Mouse (Mus musculus) hindbrain, postnatal 0 days (tissue): Measurements from ENCODE around the gene Rtn2. TPM values are rescaled to one million over a fixed set of nuclear protein-coding genes. Genes with fewer than 3 reads are reported as not detected.

ENCODE experiments used
- ATAC-seq: fragments of 200-750 bp; cut with Nextera tagmentation; 2 replicates; pipeline ENCODE4 v1.8.0; 2017; ENCODE audit warnings: mild to moderate bottlenecking, moderate TSS enrichment, moderate library complexity
- DNase-seq: peaks from one replicate; pipeline ENCODE4 v3.0.0-alpha.2; 2015; ENCODE audit warnings: low spot score
- H3K27ac ChIP-seq: fragments of 300-500 bp; sonication (generic); 2 replicates; pipeline ENCODE4 v1.5.1; 2014; ENCODE audit warnings: mild to moderate bottlenecking
- H3K27me3 ChIP-seq: fragments of 300-500 bp; sonication (generic); 2 replicates; pipeline ENCODE4 v1.6.1; 2014; ENCODE audit warnings: low read length, mixed read lengths; ENCODE audit not compliant: insufficient read depth
- H3K36me3 ChIP-seq: fragments of 300-500 bp; sonication (generic); 2 replicates; pipeline ENCODE4 v1.6.1; 2014; ENCODE audit warnings: low read length, mixed read lengths; ENCODE audit not compliant: insufficient read depth
- H3K4me1 ChIP-seq: fragments of 300-500 bp; sonication (generic); 2 replicates; pipeline ENCODE4 v1.6.1; 2014; ENCODE audit warnings: antibody characterized with exemption, low read length, mixed read lengths; ENCODE audit not compliant: insufficient read depth
- H3K4me2 ChIP-seq: fragments of 300-500 bp; sonication (generic); 2 replicates; pipeline ENCODE4 v1.6.1; 2014; ENCODE audit warnings: low read depth, mild to moderate bottlenecking, low read length, moderate library complexity, mixed read lengths
- H3K4me3 ChIP-seq: fragments of 300-500 bp; sonication (generic); 2 replicates; pipeline ENCODE4 v1.5.1; 2014; ENCODE audit warnings: low read length
- H3K9ac ChIP-seq: fragments of 300-500 bp; sonication (generic); replicated peaks from 2 replicates; pipeline ENCODE4 v1.6.1; 2014; ENCODE audit warnings: mild to moderate bottlenecking, low read length, moderate library complexity, mixed read lengths
- H3K9me3 ChIP-seq: fragments of 300-500 bp; sonication (generic); 2 replicates; pipeline ENCODE4 v1.6.1; 2016; ENCODE audit warnings: low read length, mixed read lengths
- CTCF ChIP-seq: IDR thresholded peaks from 2 replicates; pipeline ENCODE4 v1.5.1; 2016; ENCODE audit warnings: antibody characterized with exemption, control low read depth, low read depth
- WGBS: fragments of 180-500 bp; shearing (Covaris S2); extraction: QIAGEN DNeasy Blood & Tissue Kit; methylation state at CpG from one replicate; pipeline ENCODE4 v1.1.7; 2014; 5-methylcytosine and 5-hydroxymethylcytosine counted together
- polyA plus RNA-seq: library from polyadenylated mRNA; unstranded; fragments of >200 nt; fragmentation: Nextera tagmentation; extraction: Ambion mirVana; gene quantifications from 2 replicates; pipeline ENCODE4 v1.2.1, GENCODE M21; 2015
- total RNA-seq: library from RNA; depleted of rRNA; stranded (reverse); fragments of >200 nt; gene quantifications from 2 replicates; pipeline ENCODE4 v1.2.3, GENCODE M21; 2014

Gene Rtn2
- total and polyA plus RNA-seq, 2 experiments from 2014 or later: 101 to 151 TPM

DNA sequence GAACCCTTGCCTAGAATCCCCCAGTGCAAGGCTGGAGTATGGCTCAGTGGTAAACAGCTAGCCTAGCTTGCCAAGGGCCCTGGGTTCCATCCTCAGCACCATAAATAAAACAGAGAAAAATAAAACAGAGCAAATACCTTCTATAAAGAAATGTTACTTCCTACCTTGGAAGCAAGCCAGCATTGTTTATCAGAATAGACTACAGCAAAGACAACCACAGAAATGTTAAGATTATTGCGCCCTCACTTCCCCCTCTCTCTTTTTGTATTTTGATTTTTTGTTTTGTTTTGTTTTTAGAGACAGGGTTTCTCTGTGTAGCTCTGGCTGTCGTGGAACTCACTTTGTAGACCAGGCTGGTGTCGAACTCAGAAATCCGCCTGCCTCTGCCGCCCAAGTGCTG is 15.4 kb downstream of the Rtn2 start:
- no peak overlapping the region for H3K27ac ChIP-seq
- H3K4me3 ChIP-seq: no peak overlapping the region
- H3K36me3 ChIP-seq: peaks cover 14% of the 10 kb centered on the region; the same call in 1 of the 2 replicates
- no peak overlapping the region for H3K9ac ChIP-seq
- no peak for ATAC-seq
- no peaks in the 10 kb centered on the region for H3K27me3 ChIP-seq
- H3K4me1 ChIP-seq: no peaks in the 10 kb centered on the region
- WGBS: 87% methylated on average over 5 of the region's 5 CpGs
- H3K4me2 ChIP-seq: no peak overlapping the region
- TF ChIP-seq CTCF: no peak
- DNase-seq: no peak
- no peaks in the 10 kb centered on the region for H3K9me3 ChIP-seq

DNA sequence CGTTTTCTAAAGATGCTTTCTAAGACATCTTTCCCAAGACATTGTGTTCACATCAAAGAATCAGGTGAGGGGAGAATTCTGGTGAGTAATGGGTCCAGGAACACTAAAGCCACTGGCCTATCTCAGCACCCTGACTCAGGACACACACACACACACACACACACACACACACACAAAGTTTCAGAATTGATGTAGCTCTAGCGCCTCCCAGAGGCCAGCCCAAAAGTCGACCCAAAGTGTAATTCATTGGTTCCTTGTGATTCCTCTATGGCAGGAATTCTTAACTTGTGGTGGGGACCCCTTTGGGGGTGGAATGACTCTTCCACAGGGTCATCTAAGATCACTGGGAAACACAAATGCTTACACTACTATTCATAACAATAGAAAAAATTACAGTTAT is 16.8 kb downstream of the Rtn2 start:
- DNase-seq (peak; percentile 85), ATAC-seq (no peak)
- Histone ChIP-seq H3K9ac (no peak overlapping the region), H3K4me1 (no peaks in the 10 kb centered on the region), H3K27ac (no peak overlapping the region), H3K27me3 (0 out of 2 replicates have a peak, but pooled peaks cover 4% of the 10 kb centered on the region), H3K4me2 (no peak overlapping the region), H3K4me3 (no peak overlapping the region), H3K9me3 (no peaks in the 10 kb centered on the region), H3K36me3 (peaks cover 6% of the 10 kb centered on the region; the same call in 1 of the 2 replicates)
- TF ChIP-seq CTCF: peak; percentile 83
- 18% methylated on average over 3 of the region's 3 CpGs for WGBS

DNA sequence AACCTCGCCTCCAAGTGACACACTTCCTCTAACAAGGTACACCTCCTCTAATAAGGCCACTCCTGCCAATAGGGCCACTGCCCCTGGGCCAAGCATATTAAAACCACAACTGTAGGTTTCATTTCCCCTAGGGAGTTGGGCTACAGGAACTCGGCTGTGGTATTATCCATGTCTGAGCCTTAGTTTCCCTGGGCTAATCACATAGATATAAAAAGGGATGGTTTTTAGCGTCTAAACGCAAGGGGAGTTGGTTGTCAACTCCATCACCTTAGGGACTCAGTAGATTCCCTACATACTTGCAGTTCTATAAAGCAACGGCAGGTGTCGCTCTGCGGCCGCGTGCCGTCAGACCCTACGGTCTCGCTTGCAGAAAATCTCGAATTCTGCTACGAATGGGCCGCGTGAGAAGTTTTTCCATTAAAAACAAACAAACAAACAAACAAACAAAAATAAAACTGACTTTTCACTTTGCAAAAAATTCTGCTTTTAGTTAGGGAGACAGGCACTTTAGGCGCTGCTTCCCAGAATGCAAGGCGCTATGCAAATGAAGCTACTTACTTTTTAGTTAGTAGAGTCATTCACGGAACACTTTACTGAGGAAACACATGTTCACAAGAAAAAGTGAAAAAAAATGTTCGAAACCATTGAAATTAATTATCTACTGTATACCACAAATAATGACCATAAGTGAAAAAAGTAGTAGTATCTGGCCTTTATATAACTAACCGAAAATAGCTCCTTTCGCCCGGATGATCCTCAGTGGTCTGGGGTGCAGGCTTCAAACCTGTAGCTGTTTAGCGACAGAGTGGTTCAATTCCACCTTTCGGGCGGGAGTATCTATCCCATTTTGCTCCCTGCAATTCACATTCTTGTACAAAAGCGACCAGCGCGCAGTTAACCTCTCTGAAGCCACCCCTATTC is 18.3 kb downstream of the Rtn2 start:
- peak overlapping the region; percentile 46 for H3K9ac ChIP-seq
- TF ChIP-seq CTCF: peak; percentile 94
- H3K4me2 ChIP-seq: peak overlapping the region; percentile 61
- H3K9me3 ChIP-seq: no peaks in the 10 kb centered on the region
- H3K36me3 ChIP-seq: no peaks in the 10 kb centered on the region
- peak; percentile 75 for ATAC-seq
- peak overlapping the region; percentile 42 for H3K4me3 ChIP-seq
- DNase-seq: peak; percentile 92
- no peak overlapping the region for H3K27ac ChIP-seq
- H3K4me1 ChIP-seq: no peaks in the 10 kb centered on the region
- under 1% methylated on average over 29 of the region's 29 CpGs for WGBS
- H3K27me3 ChIP-seq: peaks cover 9% of the 10 kb centered on the region; the same call in 1 of the 2 replicates

DNA sequence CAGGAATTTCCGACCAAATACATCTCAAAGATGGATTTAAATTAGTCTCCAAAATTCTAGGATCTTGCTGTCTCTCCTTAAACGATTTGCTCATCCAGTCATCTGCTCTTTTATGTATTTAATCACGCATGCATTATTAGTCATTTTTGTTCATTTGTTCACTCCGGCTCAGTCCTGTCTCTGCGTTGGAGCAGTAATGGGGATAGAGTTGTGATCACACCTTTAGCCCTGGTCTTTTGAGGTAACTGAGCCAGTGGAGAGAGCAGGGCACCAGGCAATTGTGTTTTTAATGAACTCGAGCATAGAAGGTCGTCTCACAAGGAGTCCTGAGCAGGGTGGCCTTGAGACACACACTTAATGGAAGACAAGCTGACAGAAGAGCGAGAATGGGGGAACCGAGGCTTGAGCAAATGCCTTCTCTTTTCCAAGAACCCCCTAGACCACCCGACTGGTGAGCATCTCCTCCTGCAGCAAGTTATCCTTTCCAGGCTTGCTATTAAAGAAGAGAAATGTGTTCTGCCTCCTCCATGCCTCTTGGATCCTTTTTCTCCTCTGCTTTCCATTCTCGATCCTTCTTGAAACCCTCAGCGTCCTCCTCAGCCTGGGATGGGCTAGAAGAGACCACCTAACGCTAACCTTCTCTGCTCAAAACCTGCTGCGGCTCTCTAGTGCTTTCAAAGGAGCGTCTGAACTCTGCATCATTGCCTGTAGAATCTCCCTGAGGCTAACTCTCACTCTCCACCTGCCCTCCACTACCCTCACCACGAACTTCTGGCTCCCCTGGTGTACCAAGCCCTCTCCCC is 19.2 kb downstream of the Rtn2 start:
- ATAC-seq (no peak), DNase-seq (no peak)
- Histone ChIP-seq H3K27ac (no peak overlapping the region), H3K4me3 (peak overlapping the region; percentile 42), H3K9me3 (no peaks in the 10 kb centered on the region), H3K4me1 (no peaks in the 10 kb centered on the region), H3K9ac (peak overlapping the region; percentile 46), H3K4me2 (peak overlapping the region; percentile 61), H3K27me3 (peaks cover 18% of the 10 kb centered on the region), H3K36me3 (no peaks in the 10 kb centered on the region)
- WGBS: 9% methylated on average over 16 of the region's 16 CpGs
- TF ChIP-seq CTCF: no peak

DNA sequence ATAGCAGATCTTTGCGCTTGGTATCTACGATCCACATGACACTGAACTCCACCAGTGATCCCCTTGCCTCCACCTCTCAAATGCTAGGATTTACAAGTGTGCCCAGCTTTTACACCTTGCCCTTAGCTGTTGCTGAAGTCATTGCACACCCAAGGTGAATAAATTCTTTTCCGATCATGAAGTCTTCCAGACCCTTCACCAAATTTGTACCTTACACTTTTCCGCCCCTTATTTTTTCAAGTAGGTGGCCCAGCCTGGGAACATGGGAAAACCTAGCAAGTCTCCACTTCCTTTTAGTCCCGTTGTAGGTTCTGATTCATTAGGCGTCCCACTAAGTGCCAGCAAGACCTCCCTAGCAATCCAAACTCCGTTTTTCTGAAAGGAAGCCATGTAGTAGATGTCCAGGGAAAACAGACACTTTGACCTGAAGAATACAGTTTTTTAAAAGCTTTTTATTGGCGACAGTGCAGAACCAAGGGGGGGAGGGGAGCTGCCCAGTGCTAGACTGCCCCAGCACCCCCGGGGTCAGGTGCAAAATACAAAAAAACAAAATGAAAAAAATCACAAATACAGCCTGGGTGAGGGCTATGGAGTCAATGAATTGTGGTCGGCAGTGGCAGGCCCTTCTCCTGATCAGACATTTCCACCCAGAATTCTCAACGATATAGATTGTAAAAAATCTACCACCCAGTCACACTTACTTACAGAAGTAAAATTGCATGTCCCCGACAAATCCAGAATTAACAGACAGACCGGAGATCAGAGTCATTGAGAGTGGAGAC is 20.0 kb downstream of the Rtn2 start:
- no peaks in the 10 kb centered on the region for H3K36me3 ChIP-seq
- no peak for TF ChIP-seq CTCF
- WGBS: 49% methylated on average over 13 of the region's 13 CpGs
- H3K4me3 ChIP-seq: peak overlapping the region; percentile 42; the same call in 1 of the 2 replicates
- H3K27me3 ChIP-seq: peaks cover 24% of the 10 kb centered on the region
- no peak for DNase-seq
- H3K4me1 ChIP-seq: no peaks in the 10 kb centered on the region
- no peak for ATAC-seq
- H3K27ac ChIP-seq: no peak overlapping the region
- H3K9me3 ChIP-seq: no peaks in the 10 kb centered on the region
- peak overlapping the region; percentile 46; the same call in 1 of the 2 replicates for H3K9ac ChIP-seq
- peak overlapping the region; percentile 61 for H3K4me2 ChIP-seq

DNA sequence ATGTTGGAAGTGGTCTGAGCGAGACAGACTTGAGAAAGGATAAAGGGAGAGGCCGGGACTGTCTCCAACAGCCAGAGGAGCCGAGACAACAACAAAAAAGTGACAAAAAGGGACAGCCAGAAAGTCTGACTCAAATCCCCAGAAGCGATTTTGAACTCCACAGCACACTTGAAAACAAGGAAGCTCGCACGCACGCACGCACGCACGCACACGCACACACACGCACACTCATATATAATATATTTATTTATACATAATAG is 20.6 kb downstream of the Rtn2 start:
- DNase-seq (no peak), ATAC-seq (no peak)
- H3K4me1 ChIP-seq: no peaks in the 10 kb centered on the region
- H3K27ac ChIP-seq: no peak overlapping the region
- H3K9ac ChIP-seq: no peak overlapping the region
- no peak overlapping the region for H3K4me3 ChIP-seq
- H3K36me3 ChIP-seq: no peaks in the 10 kb centered on the region
- H3K27me3 ChIP-seq: peaks cover 24% of the 10 kb centered on the region
- H3K4me2 ChIP-seq: no peak overlapping the region
- no peak for TF ChIP-seq CTCF
- H3K9me3 ChIP-seq: no peaks in the 10 kb centered on the region
- 81% methylated on average over 12 of the region's 12 CpGs for WGBS
